Mouse (Mus musculus): ENCODE results near the gene Ier3.

GRCm38 (mm10) chr17:35810900-35811648 is 10.4 kb upstream of the Ier3 start:
- TF ChIP-seq POLR2A (IDR thresholded peaks at IDR 0.05; ENCODE audit: insufficient read depth, low read length) = no peak
- no peak for TF ChIP-seq EP300 (IDR thresholded peaks at IDR 0.05; ENCODE audit: insufficient read depth, low read depth, low read length)
- no peak for TF ChIP-seq CTCF (IDR thresholded peaks at IDR 0.05; ENCODE audit: low read depth, low read length)

Data from ES-Bruce4 (cell line).